Mouse (Mus musculus): ENCODE measurements at regions not wholly inside any gene's neighbourhood (a gene's known extent, or its start where the extent isn't known, plus 50 kb on each side); places are given as distances from the start of the nearest gene placed in this dataset.

DNA sequence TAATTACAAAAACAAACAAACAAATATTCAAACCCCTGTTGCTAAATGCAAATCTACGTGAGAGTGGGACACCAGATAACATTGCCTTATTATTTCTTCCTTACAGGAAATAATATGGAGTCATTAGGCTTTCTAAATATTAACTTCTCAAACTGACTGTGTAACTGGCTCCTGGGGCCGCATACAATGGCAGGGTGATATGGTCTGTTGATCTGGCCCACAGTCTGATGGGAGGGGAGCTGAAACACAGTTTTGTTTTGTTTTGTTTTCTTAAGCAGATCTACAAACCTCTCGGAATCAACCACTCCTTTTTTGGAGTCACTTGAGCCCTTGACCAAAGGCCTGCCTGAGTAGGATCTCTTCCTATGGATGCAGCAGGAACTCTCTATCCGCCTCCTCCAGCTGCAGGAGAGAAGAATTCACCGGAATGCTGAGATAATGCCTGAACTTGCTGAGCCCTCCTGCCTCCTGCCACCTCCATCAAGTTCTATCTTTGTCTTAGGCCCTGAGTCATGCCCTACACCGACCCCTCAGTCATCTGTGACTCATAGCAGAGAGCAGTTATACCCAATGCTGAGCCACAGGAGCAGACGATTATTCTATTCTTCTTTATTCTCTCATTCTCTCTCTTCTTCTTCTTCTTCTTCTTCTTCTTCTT lies 534.5 kb upstream of the Btbd3 start:
- Histone ChIP-seq H3K4me3 (ENCODE audit: insufficient read depth in 1 of 2, low read depth in 1 of 2, low read length in 2 of 2, poor library complexity in 1 of 2, severe bottlenecking in 1 of 2) (no peak overlapping the region), H3K36me3 (ENCODE audit: control insufficient read depth, insufficient read depth, low read length, poor library complexity, severe bottlenecking) (no peaks in the 10 kb centered on the region), H3K9ac (ENCODE audit: insufficient read depth, low read depth, low read length, poor library complexity, severe bottlenecking) (no peak overlapping the region), H3K4me1 (ENCODE audit: control insufficient read depth in 2 of 2, insufficient read depth in 2 of 2, low read length in 2 of 2, poor library complexity in 1 of 2) (no peaks in the 10 kb centered on the region), H3K27ac (ENCODE audit: insufficient read depth, low read depth, low read length, poor library complexity, severe bottlenecking) (no peak overlapping the region), H3K9me3 (ENCODE audit: control insufficient read depth, insufficient read depth, low read depth, low read length) (no peaks in the 10 kb centered on the region)
- in situ Hi-C loops (cut with MboI; ENCODE audit: low sequenced_read_pairs in 2 of 2, unreplicated experiment in 2 of 2): no loop called here
- DNase-seq (ENCODE audit: low read depth, low spot score): no peak
- TF ChIP-seq ZC3H11A (IDR thresholded peaks at IDR 0.05; ENCODE audit: borderline replicate concordance, low read depth, low read length) (no peak), HCFC1 (IDR thresholded peaks at IDR 0.05; ENCODE audit: borderline replicate concordance, insufficient read depth, low read length) (no peak), CHD2 (IDR thresholded peaks at IDR 0.05; ENCODE audit: low read depth, low read length) (no peak), MAFK (IDR thresholded peaks at IDR 0.05; ENCODE audit: insufficient read depth, low read depth, low read length) (no peak), ZNF384 (IDR thresholded peaks at IDR 0.05; ENCODE audit: low read depth, low read length) (no peak)

DNA sequence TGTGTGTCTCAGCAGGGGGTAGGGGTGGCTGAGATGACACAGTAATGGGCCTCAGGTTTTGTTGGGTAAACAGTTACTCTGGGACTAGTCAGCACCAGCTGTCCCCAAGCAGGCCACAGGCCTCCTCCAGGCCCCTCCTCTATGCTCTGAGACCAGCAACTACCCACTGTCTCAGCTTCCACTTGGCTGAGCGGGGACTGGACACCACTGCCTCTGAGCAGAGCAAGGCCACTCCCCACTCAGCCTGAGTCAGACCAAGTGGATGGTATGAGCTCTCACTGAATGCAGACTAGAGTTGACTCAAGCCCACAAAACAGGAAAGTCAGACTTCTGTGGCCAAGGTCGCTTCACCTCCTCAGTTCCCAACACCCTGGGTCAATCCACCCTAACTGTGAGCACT lies 540.5 kb upstream of the Btbd3 start:
- in situ Hi-C loops (cut with MboI; ENCODE audit: low sequenced_read_pairs in 2 of 2, unreplicated experiment in 2 of 2): no loop called here

DNA sequence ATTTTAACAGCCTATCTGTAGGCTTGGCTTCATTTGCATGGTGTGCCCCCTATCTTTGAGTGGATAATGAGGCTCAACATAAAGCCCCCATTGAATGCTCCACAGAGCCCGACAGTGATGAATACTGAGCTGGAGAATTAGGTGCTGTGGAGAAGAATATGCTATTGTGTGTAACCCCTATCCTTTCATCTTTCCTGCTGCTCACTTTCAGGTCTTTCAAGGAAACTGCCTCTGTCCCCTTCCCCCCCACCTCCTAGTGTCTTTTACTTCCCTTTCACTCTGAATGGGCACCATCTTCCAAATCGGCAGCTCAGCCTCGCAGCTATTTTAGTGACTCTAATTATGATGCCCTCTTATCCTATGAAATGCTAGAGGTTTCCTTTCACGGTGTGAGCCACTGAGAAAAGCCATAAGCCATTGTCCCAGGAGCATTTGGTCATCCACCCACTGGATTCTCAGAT lies 549.8 kb upstream of the Btbd3 start:
- no peaks in the 10 kb centered on the region for H3K4me1 ChIP-seq (ENCODE audit: control insufficient read depth in 2 of 2, insufficient read depth in 2 of 2, low read length in 2 of 2, poor library complexity in 1 of 2)
- no peaks in the 10 kb centered on the region for H3K36me3 ChIP-seq (ENCODE audit: control insufficient read depth, insufficient read depth, low read length, poor library complexity, severe bottlenecking)
- in situ Hi-C loops (cut with MboI; ENCODE audit: low sequenced_read_pairs in 2 of 2, unreplicated experiment in 2 of 2): no loop called here
- no peaks in the 10 kb centered on the region for H3K9me3 ChIP-seq (ENCODE audit: control insufficient read depth, insufficient read depth, low read depth, low read length)
- no peak overlapping the region for H3K9ac ChIP-seq (ENCODE audit: insufficient read depth, low read depth, low read length, poor library complexity, severe bottlenecking)
- no peak overlapping the region for H3K27ac ChIP-seq (ENCODE audit: insufficient read depth, low read depth, low read length, poor library complexity, severe bottlenecking)
- no peak for TF ChIP-seq HCFC1 (IDR thresholded peaks at IDR 0.05; ENCODE audit: borderline replicate concordance, insufficient read depth, low read length)
- no peak for TF ChIP-seq ZC3H11A (IDR thresholded peaks at IDR 0.05; ENCODE audit: borderline replicate concordance, low read depth, low read length)
- TF ChIP-seq MAFK (IDR thresholded peaks at IDR 0.05; ENCODE audit: insufficient read depth, low read depth, low read length): no peak
- no peak for TF ChIP-seq ZNF384 (IDR thresholded peaks at IDR 0.05; ENCODE audit: low read depth, low read length)
- no peak for TF ChIP-seq CHD2 (IDR thresholded peaks at IDR 0.05; ENCODE audit: low read depth, low read length)
- DNase-seq (ENCODE audit: low read depth, low spot score): no peak
- H3K4me3 ChIP-seq (ENCODE audit: insufficient read depth in 1 of 2, low read depth in 1 of 2, low read length in 2 of 2, poor library complexity in 1 of 2, severe bottlenecking in 1 of 2): no peak overlapping the region

More for the DNA sequence above, 540.5 kb upstream of the Btbd3 start:
- Histone ChIP-seq H3K4me3 (ENCODE audit: insufficient read depth in 1 of 2, low read depth in 1 of 2, low read length in 2 of 2, poor library complexity in 1 of 2, severe bottlenecking in 1 of 2) (no peak overlapping the region), H3K27ac (ENCODE audit: insufficient read depth, low read depth, low read length, poor library complexity, severe bottlenecking) (no peak overlapping the region), H3K36me3 (ENCODE audit: control insufficient read depth, insufficient read depth, low read length, poor library complexity, severe bottlenecking) (no peaks in the 10 kb centered on the region), H3K9me3 (ENCODE audit: control insufficient read depth, insufficient read depth, low read depth, low read length) (no peaks in the 10 kb centered on the region), H3K4me1 (ENCODE audit: control insufficient read depth in 2 of 2, insufficient read depth in 2 of 2, low read length in 2 of 2, poor library complexity in 1 of 2) (no peaks in the 10 kb centered on the region), H3K9ac (ENCODE audit: insufficient read depth, low read depth, low read length, poor library complexity, severe bottlenecking) (no peak overlapping the region)
- no peak for DNase-seq (ENCODE audit: low read depth, low spot score)
- TF ChIP-seq ZC3H11A (IDR thresholded peaks at IDR 0.05; ENCODE audit: borderline replicate concordance, low read depth, low read length) (no peak), ZNF384 (IDR thresholded peaks at IDR 0.05; ENCODE audit: low read depth, low read length) (no peak), HCFC1 (IDR thresholded peaks at IDR 0.05; ENCODE audit: borderline replicate concordance, insufficient read depth, low read length) (no peak), CHD2 (IDR thresholded peaks at IDR 0.05; ENCODE audit: low read depth, low read length) (no peak), MAFK (IDR thresholded peaks at IDR 0.05; ENCODE audit: insufficient read depth, low read depth, low read length) (no peak)

DNA sequence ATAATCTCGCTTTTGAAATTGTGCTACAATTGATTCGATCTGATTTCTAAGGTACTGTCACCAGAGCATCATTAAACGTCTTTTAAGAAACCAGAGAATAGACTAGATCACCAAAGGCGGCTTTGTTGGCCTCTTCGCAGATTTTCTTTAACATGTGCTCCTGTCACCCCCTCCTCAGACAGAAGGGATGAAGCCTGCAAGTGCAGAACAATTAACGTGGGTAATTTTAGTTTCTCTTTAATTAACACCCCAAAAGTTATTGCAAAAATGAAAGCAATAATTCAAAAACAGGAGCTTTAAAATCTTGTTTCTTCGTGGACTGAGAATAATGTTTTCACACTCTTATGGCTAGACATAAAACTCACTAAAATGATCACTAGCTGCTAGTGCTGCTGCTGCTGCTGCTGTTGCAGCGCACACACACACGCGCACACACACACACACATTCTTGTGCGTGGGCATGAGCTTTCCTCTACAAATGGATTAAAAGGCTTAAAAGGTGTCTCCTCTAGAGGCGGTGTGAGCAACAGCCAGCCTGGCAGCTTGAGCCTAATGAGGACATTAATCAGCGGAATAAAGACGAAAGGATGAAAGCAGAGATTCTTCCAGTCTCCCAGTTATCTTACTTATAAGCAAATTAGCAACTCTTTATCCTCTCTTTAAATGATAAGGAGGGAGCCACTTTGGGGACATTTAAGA lies 550.5 kb upstream of the Btbd3 start:
- H3K36me3 ChIP-seq (ENCODE audit: control insufficient read depth, insufficient read depth, low read length, poor library complexity, severe bottlenecking): no peaks in the 10 kb centered on the region
- TF ChIP-seq ZC3H11A (IDR thresholded peaks at IDR 0.05; ENCODE audit: borderline replicate concordance, low read depth, low read length) (no peak), CHD2 (IDR thresholded peaks at IDR 0.05; ENCODE audit: low read depth, low read length) (no peak), ZNF384 (IDR thresholded peaks at IDR 0.05; ENCODE audit: low read depth, low read length) (no peak), MAFK (IDR thresholded peaks at IDR 0.05; ENCODE audit: insufficient read depth, low read depth, low read length) (no peak), HCFC1 (IDR thresholded peaks at IDR 0.05; ENCODE audit: borderline replicate concordance, insufficient read depth, low read length) (no peak)
- no peaks in the 10 kb centered on the region for H3K4me1 ChIP-seq (ENCODE audit: control insufficient read depth in 2 of 2, insufficient read depth in 2 of 2, low read length in 2 of 2, poor library complexity in 1 of 2)
- DNase-seq (ENCODE audit: low read depth, low spot score): no peak
- no peaks in the 10 kb centered on the region for H3K9me3 ChIP-seq (ENCODE audit: control insufficient read depth, insufficient read depth, low read depth, low read length)
- no peak overlapping the region for H3K4me3 ChIP-seq (ENCODE audit: insufficient read depth in 1 of 2, low read depth in 1 of 2, low read length in 2 of 2, poor library complexity in 1 of 2, severe bottlenecking in 1 of 2)
- in situ Hi-C loops (cut with MboI; ENCODE audit: low sequenced_read_pairs in 2 of 2, unreplicated experiment in 2 of 2): no loop called here
- no peak overlapping the region for H3K27ac ChIP-seq (ENCODE audit: insufficient read depth, low read depth, low read length, poor library complexity, severe bottlenecking)
- no peak overlapping the region for H3K9ac ChIP-seq (ENCODE audit: insufficient read depth, low read depth, low read length, poor library complexity, severe bottlenecking)

Data from ES-E14 (cell line).